Mouse (Mus musculus) hindbrain, postnatal 0 days (tissue): ENCODE data around the gene Lat2. TPM values are rescaled to one million over a fixed set of nuclear protein-coding genes. Genes with fewer than 3 reads are reported as not detected.

Source experiments
- ATAC-seq: fragments of 200-750 bp; cut with Nextera tagmentation; 2 replicates; pipeline ENCODE4 v1.8.0; 2017; ENCODE audit warnings: mild to moderate bottlenecking, moderate TSS enrichment, moderate library complexity
- DNase-seq: peaks from one replicate; pipeline ENCODE4 v3.0.0-alpha.2; 2015; ENCODE audit warnings: low spot score
- H3K27ac ChIP-seq: fragments of 300-500 bp; sonication (generic); 2 replicates; pipeline ENCODE4 v1.5.1; 2014; ENCODE audit warnings: mild to moderate bottlenecking
- H3K27me3 ChIP-seq: fragments of 300-500 bp; sonication (generic); 2 replicates; pipeline ENCODE4 v1.6.1; 2014; ENCODE audit warnings: low read length, mixed read lengths; ENCODE audit not compliant: insufficient read depth
- H3K36me3 ChIP-seq: fragments of 300-500 bp; sonication (generic); 2 replicates; pipeline ENCODE4 v1.6.1; 2014; ENCODE audit warnings: low read length, mixed read lengths; ENCODE audit not compliant: insufficient read depth
- H3K4me1 ChIP-seq: fragments of 300-500 bp; sonication (generic); 2 replicates; pipeline ENCODE4 v1.6.1; 2014; ENCODE audit warnings: antibody characterized with exemption, low read length, mixed read lengths; ENCODE audit not compliant: insufficient read depth
- H3K4me2 ChIP-seq: fragments of 300-500 bp; sonication (generic); 2 replicates; pipeline ENCODE4 v1.6.1; 2014; ENCODE audit warnings: low read depth, mild to moderate bottlenecking, low read length, moderate library complexity, mixed read lengths
- H3K4me3 ChIP-seq: fragments of 300-500 bp; sonication (generic); 2 replicates; pipeline ENCODE4 v1.5.1; 2014; ENCODE audit warnings: low read length
- H3K9ac ChIP-seq: fragments of 300-500 bp; sonication (generic); replicated peaks from 2 replicates; pipeline ENCODE4 v1.6.1; 2014; ENCODE audit warnings: mild to moderate bottlenecking, low read length, moderate library complexity, mixed read lengths
- H3K9me3 ChIP-seq: fragments of 300-500 bp; sonication (generic); 2 replicates; pipeline ENCODE4 v1.6.1; 2016; ENCODE audit warnings: low read length, mixed read lengths
- CTCF ChIP-seq: IDR thresholded peaks from 2 replicates; pipeline ENCODE4 v1.5.1; 2016; ENCODE audit warnings: antibody characterized with exemption, control low read depth, low read depth
- WGBS: fragments of 180-500 bp; shearing (Covaris S2); extraction: QIAGEN DNeasy Blood & Tissue Kit; methylation state at CpG from one replicate; pipeline ENCODE4 v1.1.7; 2014; 5-methylcytosine and 5-hydroxymethylcytosine counted together
- microRNA-seq, 2 experiments: library from miRNA; unstranded; fragments of <30 nt; microRNA quantifications; one replicate each; pipeline ENCODE4; 2016
- polyA plus RNA-seq: library from polyadenylated mRNA; unstranded; fragments of >200 nt; fragmentation: Nextera tagmentation; extraction: Ambion mirVana; gene quantifications from 2 replicates; pipeline ENCODE4 v1.2.1, GENCODE M21; 2015
- total RNA-seq: library from RNA; depleted of rRNA; stranded (reverse); fragments of >200 nt; gene quantifications from 2 replicates; pipeline ENCODE4 v1.2.3, GENCODE M21; 2014; rRNA removed

The Lat2 gene
- total and polyA plus RNA-seq, 2 experiments from 2014 or later: 2.8 to 4.8 TPM

DNA sequence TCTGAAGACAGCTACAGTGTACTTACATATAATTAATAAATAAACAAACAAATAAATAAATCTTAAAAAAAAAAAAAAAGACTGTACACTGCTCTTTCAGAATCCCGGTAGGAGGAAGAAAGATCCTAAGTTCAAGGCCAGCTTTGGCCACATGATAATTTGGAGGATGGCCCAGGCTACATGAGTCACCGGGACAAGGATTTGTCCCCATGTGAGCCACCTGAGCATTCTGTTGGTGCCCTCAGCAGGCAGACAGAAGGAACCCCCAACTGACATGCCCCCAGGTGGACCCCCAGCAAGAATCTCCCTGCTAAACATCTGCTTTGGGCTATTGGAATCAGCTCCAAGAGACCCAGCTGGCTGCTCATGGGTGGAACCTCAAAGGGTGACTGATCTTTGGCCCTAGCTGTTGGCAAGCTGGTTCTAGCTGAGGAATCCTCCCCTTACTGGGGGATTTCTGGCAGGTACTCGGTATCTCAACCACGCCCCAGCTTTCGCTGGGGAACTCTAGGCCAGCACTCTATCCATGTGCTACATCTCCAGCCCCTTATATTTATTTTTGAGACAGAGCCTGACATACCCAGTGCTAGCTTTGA lies 60.8 kb downstream of the Lat2 start:
- H3K9ac ChIP-seq: no peak overlapping the region
- no peak overlapping the region for H3K27ac ChIP-seq
- no peak overlapping the region for H3K4me2 ChIP-seq
- no peak for TF ChIP-seq CTCF
- ATAC-seq: no peak
- H3K27me3 ChIP-seq: no peaks in the 10 kb centered on the region
- no peak for DNase-seq
- 81% methylated on average over 5 of the region's 5 CpGs for WGBS
- no peaks in the 10 kb centered on the region for H3K9me3 ChIP-seq
- H3K4me1 ChIP-seq: peaks cover 19% of the 10 kb centered on the region; the same call in 1 of the 2 replicates
- no peak overlapping the region for H3K4me3 ChIP-seq
- H3K36me3 ChIP-seq: no peaks in the 10 kb centered on the region

- ATAC-seq (peak; percentile 96), DNase-seq (peak; percentile 99)
- Histone ChIP-seq H3K36me3 (no peaks in the 10 kb centered on the region), H3K4me3 (peak within 1 kb of the TSS; percentile 84), H3K9me3 (no peaks in the 10 kb centered on the region), H3K9ac (peak within 1 kb of the TSS; percentile 89), H3K27ac (peak within 1 kb of the TSS; percentile 94), H3K4me1 (peaks cover 25% of the 10 kb centered on the region; the same call in 1 of the 2 replicates), H3K27me3 (no peaks in the 10 kb centered on the region), H3K4me2 (peak within 1 kb of the TSS; percentile 78)
- TF ChIP-seq CTCF: peak; percentile 34
- WGBS: under 1% methylated on average over 53 of the region's 61 CpGs
These were observed 62.5 kb downstream of the Lat2 start, which contains the start of gene Clip2 for GRCm38 (mm10) chr5:134552110-134552972. Gene Clip2, minus strand, starts transcription at chr5:134552434.

DNA sequence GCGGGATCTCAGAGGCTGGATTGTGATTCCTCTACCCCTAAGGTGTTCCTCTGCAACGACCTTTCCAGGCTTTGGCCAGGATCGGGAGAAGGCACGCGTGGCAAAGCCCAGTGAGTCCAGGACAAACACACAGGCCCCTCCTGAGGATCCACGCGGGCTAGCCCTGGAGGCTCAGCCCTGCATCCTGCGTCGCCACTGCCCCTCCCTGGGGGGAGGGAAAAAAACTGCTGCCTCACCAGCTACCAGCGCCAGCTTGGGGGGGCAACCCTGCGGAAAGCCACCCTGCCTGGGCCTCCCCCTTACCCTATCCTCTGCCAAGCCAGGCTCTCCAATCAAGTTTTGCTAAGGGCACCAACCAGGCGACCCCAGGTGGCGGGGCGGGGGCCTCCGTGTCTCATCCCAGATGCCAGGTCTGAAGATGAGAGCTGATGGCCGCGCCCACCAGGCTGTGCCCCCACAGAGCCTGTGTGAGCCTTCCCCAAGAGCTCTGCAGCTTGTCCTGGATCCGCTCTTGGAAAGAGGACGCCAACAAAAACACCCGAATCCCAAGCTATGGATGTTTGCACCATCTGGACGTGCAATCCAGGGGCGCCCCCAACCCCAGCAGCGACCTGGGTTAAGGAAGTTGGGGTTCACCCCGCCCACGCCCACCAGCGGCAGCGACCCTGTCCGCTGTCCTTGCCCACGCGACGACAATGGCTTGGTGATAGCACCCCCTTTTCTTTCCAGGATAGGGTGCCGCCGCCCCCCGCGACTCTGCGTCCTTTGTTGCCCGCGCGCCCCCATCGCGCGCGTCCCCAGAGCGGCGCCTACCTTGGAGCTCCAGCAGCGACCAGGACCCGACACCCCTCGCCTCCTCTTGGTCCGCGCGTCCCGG lies 63.4 kb downstream of the Lat2 start:
- H3K9me3 ChIP-seq: no peaks in the 10 kb centered on the region
- H3K27ac ChIP-seq: peak overlapping the region; percentile 94
- no peaks in the 10 kb centered on the region for H3K27me3 ChIP-seq
- under 1% methylated on average over 49 of the region's 52 CpGs for WGBS
- peak overlapping the region; percentile 78 for H3K4me2 ChIP-seq
- peak; percentile 6; the same call in 1 of the 2 replicates for TF ChIP-seq CTCF
- DNase-seq (peak; percentile 82), ATAC-seq (peak; percentile 21)
- H3K4me3 ChIP-seq: peak overlapping the region; percentile 84
- H3K9ac ChIP-seq: peak overlapping the region; percentile 89
- H3K36me3 ChIP-seq: no peaks in the 10 kb centered on the region
- peaks cover 30% of the 10 kb centered on the region; the same call in 1 of the 2 replicates for H3K4me1 ChIP-seq

- Histone ChIP-seq H3K4me3 (peak overlapping the region; percentile 84), H3K9me3 (no peaks in the 10 kb centered on the region), H3K27ac (peak overlapping the region; percentile 94), H3K4me2 (peak overlapping the region; percentile 78), H3K4me1 (peaks cover 33% of the 10 kb centered on the region), H3K27me3 (no peaks in the 10 kb centered on the region), H3K9ac (peak overlapping the region; percentile 89), H3K36me3 (no peaks in the 10 kb centered on the region)
- WGBS: 6% methylated on average over 6 of the region's 6 CpGs
- ATAC-seq (no peak), DNase-seq (peak; percentile 25)
- TF ChIP-seq CTCF: peak; percentile 13
These were observed 64.0 kb downstream of the Lat2 start for GRCm38 (mm10) chr5:134550836-134551232.

Small RNA genes lying within 50 kb of the gene (microRNA-seq; reads per million reads assigned to microRNA genes)
- gene Mir7228: 0 to 0.72 reads per million in 2 experiments

Other genes starting within 250 kb of the Lat2 start
- 46.4 and 54.4 TPM in 2 replicates for gene Gtf2ird1, start 158.3 kb downstream of the Lat2 start, total RNA-seq
- gene Gtf2ird1, start 158.3 kb downstream of the Lat2 start, polyA plus RNA-seq: 52.7 and 57.7 TPM in 2 replicates
- gene Clip2, start 62.6 kb downstream of the Lat2 start, total RNA-seq: 133 and 150 TPM in 2 replicates
- 10.7 and 10.9 TPM in 2 replicates for gene Clip2, start 62.6 kb downstream of the Lat2 start, polyA plus RNA-seq
- gene Syna, start 54.9 kb downstream of the Lat2 start, total RNA-seq: not detected in 2 replicates
- 0.81 TPM in 2 replicates for gene Syna, start 54.9 kb downstream of the Lat2 start, polyA plus RNA-seq
- 50.9 and 76.3 TPM in 2 replicates for gene Rfc2, start 33.7 kb downstream of the Lat2 start, total RNA-seq
- gene Rfc2, start 33.7 kb downstream of the Lat2 start, polyA plus RNA-seq: 164 and 168 TPM in 2 replicates
- gene Eif4h, start 24.5 kb upstream of the Lat2 start, total RNA-seq: 472 and 489 TPM in 2 replicates
- gene Eif4h, start 24.5 kb upstream of the Lat2 start, polyA plus RNA-seq: 298 and 304 TPM in 2 replicates
- 89.7 and 90.6 TPM in 2 replicates for gene Limk1, start 73.6 kb upstream of the Lat2 start, total RNA-seq
- 19.7 and 20.4 TPM in 2 replicates for gene Limk1, start 73.6 kb upstream of the Lat2 start, polyA plus RNA-seq
- 31.8 and 43.3 TPM in 2 replicates for gene Eln, start 132.3 kb upstream of the Lat2 start, total RNA-seq
- gene Eln, start 132.3 kb upstream of the Lat2 start, polyA plus RNA-seq: 30.4 and 47.4 TPM in 2 replicates